Mouse (Mus musculus) myocyte (in vitro differentiated cells): Measurements from ENCODE around the gene Tnfrsf23. TPM values are rescaled to one million over a fixed set of nuclear protein-coding genes. Genes with fewer than 3 reads are reported as not detected.
"Not testable (repeated sequence)": the region's sequence is repeated elsewhere in the genome, so short reads cannot be mapped to it uniquely, and the experiment has no call there.

Source experiments
- H3K27me3 ChIP-seq: one replicate; pipeline ENCODE4 v1.6.1; 2011; ENCODE audit not compliant: control insufficient read depth, insufficient read depth, insufficient read length
- H3K36me3 ChIP-seq: one replicate; pipeline ENCODE4 v1.6.1; 2011; ENCODE audit not compliant: control insufficient read depth, insufficient read depth
- H3K4me2 ChIP-seq: one replicate; pipeline ENCODE4 v1.6.1; 2011; ENCODE audit warnings: low read depth, control low read depth
- H3K4me3 ChIP-seq: one replicate; pipeline ENCODE4 v1.5.1; 2011; ENCODE audit warnings: mild to moderate bottlenecking, control low read depth, moderate library complexity
- H3K79me2 ChIP-seq: one replicate; pipeline ENCODE4 v1.6.1; 2011; ENCODE audit not compliant: control insufficient read depth, insufficient read depth
- H3ac ChIP-seq: one replicate; pipeline ENCODE4 v1.6.1; 2011; ENCODE audit not compliant: control insufficient read depth, insufficient read length
- CEBPB ChIP-seq: IDR thresholded peaks from 2 replicates; pipeline ENCODE4 v1.6.1; 2011; ENCODE audit warnings: mild to moderate bottlenecking, moderate library complexity; ENCODE audit not compliant: poor library complexity, insufficient read depth, severe bottlenecking
- E2F4 ChIP-seq: IDR thresholded peaks from one replicate; pipeline ENCODE4 v1.6.1; 2011; ENCODE audit warnings: mild to moderate bottlenecking, control low read depth, moderate library complexity; ENCODE audit not compliant: insufficient read depth
- MAX ChIP-seq: IDR thresholded peaks from one replicate; pipeline ENCODE4 v1.6.1; 2011; ENCODE audit warnings: low read depth, mild to moderate bottlenecking, control low read depth
- MYOD1 ChIP-seq, 3 experiments: IDR thresholded peaks; one replicate each; pipeline ENCODE4 v1.6.1; 2011; ENCODE audit warnings: control low read depth in 2 of 3, low read depth in 2 of 3, mild to moderate bottlenecking in 2 of 3, moderate library complexity in 1 of 3; ENCODE audit not compliant: insufficient read length in 2 of 3, control insufficient read depth in 1 of 3
- MYOG ChIP-seq, 3 experiments: IDR thresholded peaks; one replicate each; pipeline ENCODE4 v1.6.1; 2011; ENCODE audit warnings: control low read depth in 2 of 3, low read depth in 2 of 3, mild to moderate bottlenecking in 2 of 3; ENCODE audit not compliant: insufficient read length in 2 of 3, control insufficient read depth in 1 of 3, insufficient read depth in 1 of 3
- POLR2A ChIP-seq: IDR thresholded peaks from one replicate; pipeline ENCODE4 v1.6.1; 2011; ENCODE audit warnings: low read depth, mild to moderate bottlenecking, control low read depth, moderate library complexity; ENCODE audit not compliant: insufficient read length
- POLR2AphosphoS2 ChIP-seq: IDR thresholded peaks from one replicate; pipeline ENCODE4 v1.6.1; 2011; ENCODE audit warnings: low read depth, control low read depth; ENCODE audit not compliant: insufficient read length
- REST ChIP-seq: IDR thresholded peaks from one replicate; pipeline ENCODE4 v1.6.1; 2011; ENCODE audit warnings: mild to moderate bottlenecking, control low read depth, moderate library complexity; ENCODE audit not compliant: insufficient read depth, insufficient read length
- SRF ChIP-seq: IDR thresholded peaks from one replicate; pipeline ENCODE4 v1.6.1; 2011; ENCODE audit warnings: low read depth; ENCODE audit not compliant: control insufficient read depth, insufficient read length
- TCF12 ChIP-seq: IDR thresholded peaks from one replicate; pipeline ENCODE4 v1.6.1; 2011; ENCODE audit warnings: mild to moderate bottlenecking, control low read depth; ENCODE audit not compliant: poor library complexity, insufficient read depth, severe bottlenecking
- TCF3 ChIP-seq: IDR thresholded peaks from one replicate; pipeline ENCODE4 v1.6.1; 2011; ENCODE audit warnings: low read depth, control low read depth; ENCODE audit not compliant: insufficient read length
- USF1 ChIP-seq: IDR thresholded peaks from one replicate; pipeline ENCODE4 v1.6.1; 2011; ENCODE audit warnings: low read depth, mild to moderate bottlenecking, control low read depth, moderate library complexity
- polyA plus RNA-seq: library from polyadenylated mRNA; unstranded; fragments of >200 nt; fragmentation: generic; extraction: Trizol; gene quantifications from one replicate; pipeline ENCODE4 v1.2.1, GENCODE M21; 2012; ENCODE audit warnings: missing spikeins

Tnfrsf23 gene
- polyA plus RNA-seq, 1 experiment, result 25.7 TPM

- Histone ChIP-seq H3K27me3 (no peaks in the 10 kb centered on the region), H3ac (no peak overlapping the region), H3K4me3 (no peak overlapping the region), H3K4me2 (no peak overlapping the region), H3K79me2 (no peaks in the 10 kb centered on the region), H3K36me3 (peaks cover 21% of the 10 kb centered on the region)
- no peak for TF ChIP-seq MYOG (IDR thresholded peaks at IDR 0.05; ENCODE audit: control insufficient read depth in 1 of 3, insufficient read depth in 1 of 3, insufficient read length in 2 of 3, low read depth in 2 of 3)
- no peak for TF ChIP-seq USF1
- no peak for TF ChIP-seq CEBPB
Observed at GRCm38 (mm10) chr7:143689481-143689880, 3.8 kb upstream of the Tnfrsf23 start.

- not testable (repeated sequence) for H3K4me2 ChIP-seq, H3K4me3 ChIP-seq, H3ac ChIP-seq, H3K79me2 ChIP-seq, H3K36me3 ChIP-seq, H3K27me3 ChIP-seq
Observed at GRCm38 (mm10) chr7:143686676-143687075, 1.0 kb upstream of the Tnfrsf23 start.

- not testable (repeated sequence) for H3K36me3 ChIP-seq, H3K27me3 ChIP-seq, H3K79me2 ChIP-seq, H3ac ChIP-seq
- Histone ChIP-seq H3K4me3 (peak overlapping the region; percentile 31), H3K4me2 (peak overlapping the region; percentile 56)
Observed at GRCm38 (mm10) chr7:143686191-143686590, 519 bp upstream of the Tnfrsf23 start.

GRCm38 (mm10) chr7:143684569-143684968, 1.1 kb downstream of the Tnfrsf23 start:
- H3K79me2 ChIP-seq, H3K27me3 ChIP-seq, H3ac ChIP-seq, H3K36me3 ChIP-seq: not testable (repeated sequence)
- Histone ChIP-seq H3K4me3 (peak overlapping the region; percentile 31), H3K4me2 (peak overlapping the region; percentile 80)

GRCm38 (mm10) chr7:143681566-143681965, 4.1 kb downstream of the Tnfrsf23 start:
- TF ChIP-seq TCF3, result no peak
- TF ChIP-seq E2F4, result no peak
- no peak for TF ChIP-seq REST
- TF ChIP-seq MYOG (IDR thresholded peaks at IDR 0.05; ENCODE audit: control insufficient read depth in 1 of 3, insufficient read depth in 1 of 3, insufficient read length in 2 of 3, low read depth in 2 of 3), result no peak
- no peak for TF ChIP-seq CEBPB
- TF ChIP-seq MYOD1 (IDR thresholded peaks at IDR 0.05; ENCODE audit: control insufficient read depth in 1 of 3, insufficient read length in 2 of 3, low read depth in 2 of 3), result no peak
- TF ChIP-seq POLR2AphosphoS2, result no peak
- no peak for TF ChIP-seq POLR2A
- no peak for TF ChIP-seq MAX
- no peak for TF ChIP-seq TCF12
- TF ChIP-seq USF1, result no peak
- TF ChIP-seq SRF, result no peak
- Histone ChIP-seq H3K36me3 (peaks cover 4% of the 10 kb centered on the region), H3K79me2 (no peaks in the 10 kb centered on the region), H3ac (no peak overlapping the region), H3K4me3 (no peak overlapping the region), H3K4me2 (no peak overlapping the region), H3K27me3 (no peaks in the 10 kb centered on the region)

- not testable (repeated sequence) for H3K79me2 ChIP-seq, H3ac ChIP-seq, H3K4me2 ChIP-seq, H3K4me3 ChIP-seq, H3K36me3 ChIP-seq, H3K27me3 ChIP-seq
Observed at GRCm38 (mm10) chr7:143680836-143681235, 4.8 kb downstream of the Tnfrsf23 start.

GRCm38 (mm10) chr7:143679650-143680049, 6.0 kb downstream of the Tnfrsf23 start:
- H3ac ChIP-seq, H3K4me3 ChIP-seq, H3K79me2 ChIP-seq, H3K27me3 ChIP-seq, H3K4me2 ChIP-seq, H3K36me3 ChIP-seq: not testable (repeated sequence)
